Mouse (Mus musculus): ENCODE results near the gene Cfap97d1.
A peak's percentile ranks its signal among the peaks of the same experiment; 100 is the strongest.

- peak; percentile 21; the same call in 1 of the 2 replicates for TF ChIP-seq POLR2A (IDR thresholded peaks at IDR 0.05; ENCODE audit: borderline replicate concordance, insufficient read depth, low read length)
- no peak for TF ChIP-seq CTCF (IDR thresholded peaks at IDR 0.05; ENCODE audit: borderline replicate concordance, insufficient read depth, low read depth, low read length)
Measured at GRCm38 (mm10) chr11:102034887-102035286, 50.8 kb downstream of the Cfap97d1 start.

Measured in cerebellum, adult 2 months (tissue).